ENCODE assay signal across 12 mouse cellular contexts in the genomic region with DNA sequence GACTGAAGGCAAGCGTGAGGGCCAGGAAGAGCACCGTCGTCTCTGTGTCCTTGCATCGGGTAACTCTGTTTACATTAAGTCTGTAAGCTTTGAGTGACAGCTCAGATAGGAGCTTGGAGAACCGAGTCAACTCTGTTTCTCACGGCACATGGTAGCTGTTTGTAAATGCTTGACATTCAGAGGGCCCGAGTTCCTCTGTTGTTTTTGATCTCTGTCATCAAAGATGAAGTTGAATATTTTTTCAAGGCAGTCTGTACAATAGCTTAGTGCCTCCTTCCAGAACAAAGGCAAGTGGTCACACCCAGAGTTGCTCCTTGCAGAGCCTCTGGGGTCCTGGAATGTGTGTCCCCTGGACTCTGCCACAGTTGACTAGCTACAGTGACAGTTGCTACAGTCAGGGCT.
DNase-seq lines count a peak whose midpoint lies in the region; ATAC-seq and TF ChIP-seq lines count a peak whose summit lies in the region.
"Had no signal": no experiment of that assay in that cellular context is flagged by ENCODE, and none has a peak within 500 bp of the region (broad histone marks: within the 10 kb centered on the region; RNA-seq: fewer than 3 reads in every experiment).

No protein-coding gene starts in this region.

- no peaks in the 10 kb centered on the region for H3K27me3 ChIP-seq in kidney, adult 2 months (replicated peaks; ENCODE audit: control insufficient read depth, insufficient read depth, low read length)
- no peaks in the 10 kb centered on the region for H3K27me3 ChIP-seq in embryonic facial prominence, embryonic 15.5 days
- H3K27me3 ChIP-seq: hindbrain, embryonic 15.5 days; liver, embryonic 13.5 days had no signal

- H3K9ac ChIP-seq in embryonic facial prominence, embryonic 15.5 days: no peak overlapping the region
- H3K9ac ChIP-seq: hindbrain, embryonic 15.5 days; liver, embryonic 13.5 days had no signal

- H3K4me1 ChIP-seq in kidney, adult 2 months (ENCODE audit: control insufficient read depth, insufficient read depth, low read length): no peaks in the 10 kb centered on the region
- H3K4me1 ChIP-seq in embryonic facial prominence, embryonic 15.5 days: 0 out of 2 replicates have a peak, but pooled peaks cover 4% of the 10 kb centered on the region
- H3K4me1 ChIP-seq: hindbrain, embryonic 15.5 days had no signal

- 41% methylated on average over 7 of the region's 7 CpGs for WGBS in kidney, adult 2 months
- WGBS in embryonic facial prominence, embryonic 15.5 days: 25% methylated on average over 7 of the region's 7 CpGs

- peak overlapping the region; percentile 51 for H3K27ac ChIP-seq in kidney, adult 2 months (ENCODE audit: insufficient read depth, low read depth, low read length)
- peak overlapping the region; percentile 48; the same call in 1 of the 2 replicates for H3K27ac ChIP-seq in embryonic facial prominence, embryonic 15.5 days (replicated peaks)
- H3K27ac ChIP-seq: hindbrain, embryonic 15.5 days; liver, embryonic 13.5 days had no signal

- H3K9me3 ChIP-seq in embryonic facial prominence, embryonic 15.5 days (replicated peaks): no peaks in the 10 kb centered on the region
- H3K9me3 ChIP-seq: hindbrain, embryonic 15.5 days; liver, embryonic 13.5 days had no signal

- DNase-seq in kidney, adult 2 months: no peak
- DNase-seq in kidney, postnatal 10 days: no peak
- DNase-seq in thymus, postnatal 14 days: peak; percentile 36
- no peak for DNase-seq in thymus, postnatal 36 days
- no peak for DNase-seq in yolk sac, embryonic 10.5 days (ENCODE audit: low spot score)
- DNase-seq: adrenal gland, postnatal 10 days; cerebellum, postnatal 14 days; liver, embryonic 13.5 days; right cerebral cortex, postnatal 4 days had no signal

- no peak for ATAC-seq in embryonic facial prominence, embryonic 15.5 days (ENCODE audit: insufficient number of reproducible peaks, low FRiP score, low TSS enrichment, low read depth)
- no peak for ATAC-seq in cerebellum, adult (ENCODE audit: insufficient number of reproducible peaks, low FRiP score, low TSS enrichment)

- no peak for TF ChIP-seq POLR2A in kidney, adult 2 months (IDR thresholded peaks at IDR 0.05; ENCODE audit: low read depth, low read length)

- no peak for TF ChIP-seq CTCF in kidney, adult 2 months (conservative IDR thresholded peaks at IDR 0.05; ENCODE audit: insufficient read depth, insufficient read length, low read depth, low read length)

- no peak overlapping the region for H3K4me2 ChIP-seq in embryonic facial prominence, embryonic 15.5 days (replicated peaks)
- H3K4me2 ChIP-seq: hindbrain, embryonic 15.5 days; liver, embryonic 13.5 days had no signal

- H3K36me3 ChIP-seq in kidney, adult 2 months (ENCODE audit: control insufficient read depth, insufficient read depth, low read length): no peaks in the 10 kb centered on the region
- H3K36me3 ChIP-seq in embryonic facial prominence, embryonic 15.5 days: no peaks in the 10 kb centered on the region
- H3K36me3 ChIP-seq: hindbrain, embryonic 15.5 days; liver, embryonic 13.5 days had no signal

- no peak overlapping the region for H3K4me3 ChIP-seq in kidney, adult 2 months (ENCODE audit: insufficient read depth, low read depth, low read length)
- no peak overlapping the region for H3K4me3 ChIP-seq in embryonic facial prominence, embryonic 15.5 days (replicated peaks)
- H3K4me3 ChIP-seq: hindbrain, embryonic 15.5 days; liver, embryonic 13.5 days had no signal
